In the genomic region with DNA sequence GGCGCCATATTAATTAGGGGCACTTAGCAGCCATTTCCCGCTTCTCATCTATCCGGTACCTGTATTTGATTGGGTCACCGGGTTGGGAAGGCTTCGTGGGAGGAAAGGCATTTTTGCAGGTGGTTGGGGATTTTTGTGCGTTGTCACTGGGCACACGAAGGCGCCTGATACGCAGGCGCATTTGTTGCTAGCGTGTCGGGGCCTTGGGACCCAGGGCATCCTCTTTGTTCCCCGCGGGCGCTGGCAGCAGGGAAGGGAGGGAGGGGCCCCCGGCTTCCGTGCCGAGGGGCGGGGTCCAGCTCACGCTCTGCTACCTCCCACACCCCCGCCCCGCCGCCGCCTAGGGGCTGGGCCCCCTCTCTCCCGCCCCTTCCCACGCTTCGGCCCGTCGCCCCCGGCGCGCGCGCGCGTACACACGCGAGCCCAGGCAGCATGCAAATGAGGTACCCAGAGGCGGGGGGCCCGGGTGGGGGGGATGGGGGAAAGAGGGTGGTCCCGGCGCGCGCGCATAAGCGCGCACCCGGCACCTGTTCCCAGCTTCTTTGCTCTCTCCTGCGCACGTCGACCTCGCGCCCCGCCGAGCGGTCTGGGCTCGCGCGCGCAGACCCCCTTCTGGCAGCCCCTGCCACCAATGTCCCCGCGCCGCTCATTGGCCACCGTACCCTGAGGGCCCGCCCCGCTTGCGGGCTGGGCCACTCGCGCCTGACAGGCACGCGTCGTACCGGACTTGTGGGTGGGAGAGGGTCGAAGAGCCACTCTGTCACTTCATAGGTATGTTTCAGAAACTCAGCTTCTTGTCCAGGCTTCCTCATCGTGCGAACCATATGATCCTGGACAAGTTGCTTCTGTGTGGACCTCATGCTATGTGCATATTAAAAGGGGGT, we compare ENCODE assay signal across 8 mouse cellular contexts. TPM values are rescaled to one million over a fixed set of nuclear protein-coding genes. Genes with fewer than 3 reads are reported as not detected.
A peak's percentile ranks its signal among the peaks of the same experiment; 100 is the strongest.
DNase-seq lines count a peak whose midpoint lies in the region; ATAC-seq and TF ChIP-seq lines count a peak whose summit lies in the region.

Gene Gm44973, plus strand, starts transcription at position 379 of the 884 bp plus-strand sequence.

- intact Hi-C loops in heart, postnatal 25 days (cut with DNase I) = no loop called here

- H3K27me3 ChIP-seq in G1E (ENCODE audit: insufficient read depth, low read length) = no peaks in the 10 kb centered on the region
- no peaks in the 10 kb centered on the region for H3K27me3 ChIP-seq in forebrain, embryonic 15.5 days
- H3K27me3 ChIP-seq in liver, postnatal 0 days (ENCODE audit: insufficient read depth, low read length) = no peaks in the 10 kb centered on the region
- H3K27me3 ChIP-seq in neural tube, embryonic 13.5 days = no peaks in the 10 kb centered on the region
- no peaks in the 10 kb centered on the region for H3K27me3 ChIP-seq in testis, adult 2 months (ENCODE audit: control insufficient read depth, insufficient read depth, low read length)

- no peak; the same call in 1 of the 2 replicates for TF ChIP-seq EP300 in liver, postnatal 0 days (IDR thresholded peaks at IDR 0.05; ENCODE audit: low read depth)

- H3K9ac ChIP-seq in forebrain, embryonic 15.5 days (replicated peaks) = peak within 1 kb of the TSS; percentile 82
- peak within 1 kb of the TSS; percentile 85 for H3K9ac ChIP-seq in liver, postnatal 0 days (replicated peaks)
- peak within 1 kb of the TSS; percentile 83 for H3K9ac ChIP-seq in neural tube, embryonic 13.5 days

- H3K36me3 ChIP-seq in G1E (replicated peaks) = peaks cover 49% of the 10 kb centered on the region
- peaks cover 23% of the 10 kb centered on the region for H3K36me3 ChIP-seq in forebrain, embryonic 15.5 days
- H3K36me3 ChIP-seq in liver, postnatal 0 days (replicated peaks; ENCODE audit: insufficient read depth, low read length) = peaks cover 28% of the 10 kb centered on the region
- H3K36me3 ChIP-seq in neural tube, embryonic 13.5 days = peaks cover 27% of the 10 kb centered on the region
- H3K36me3 ChIP-seq in testis, adult 2 months (ENCODE audit: control insufficient read depth, insufficient read depth, low read length) = no peaks in the 10 kb centered on the region

- H3K4me2 ChIP-seq in forebrain, embryonic 15.5 days (replicated peaks) = peak within 1 kb of the TSS; percentile 61
- peak within 1 kb of the TSS; percentile 94 for H3K4me2 ChIP-seq in liver, postnatal 0 days (ENCODE audit: low read depth, low read length)
- peak within 1 kb of the TSS; percentile 58 for H3K4me2 ChIP-seq in neural tube, embryonic 13.5 days

- peak within 1 kb of the TSS; percentile 78 for H3K4me3 ChIP-seq in G1E (ENCODE audit: low read depth, low read length)
- H3K4me3 ChIP-seq in forebrain, embryonic 15.5 days = peak within 1 kb of the TSS; percentile 89
- H3K4me3 ChIP-seq in liver, postnatal 0 days (ENCODE audit: low read depth, low read length) = peak within 1 kb of the TSS; percentile 76
- H3K4me3 ChIP-seq in neural tube, embryonic 13.5 days = peak within 1 kb of the TSS; percentile 71
- H3K4me3 ChIP-seq in testis, adult 2 months (ENCODE audit: control insufficient read depth, low read depth, low read length) = peak within 1 kb of the TSS; percentile 92

- no peak for TF ChIP-seq CTCF in G1E (IDR thresholded peaks at IDR 0.05; ENCODE audit: low read depth, low read length)
- TF ChIP-seq CTCF in liver, postnatal 0 days (IDR thresholded peaks at IDR 0.05; ENCODE audit: low read depth) = no peak
- TF ChIP-seq CTCF in testis, adult 2 months (IDR thresholded peaks at IDR 0.05; ENCODE audit: control insufficient read depth, insufficient read depth, insufficient replicate concordance, low read depth, low read length) = no peak

- under 1% methylated on average over 70 of the region's 76 CpGs for WGBS in forebrain, embryonic 15.5 days
- WGBS in liver, postnatal 0 days (ENCODE audit: insufficient replicate concordance) = 3% methylated on average over 62 of the region's 76 CpGs
- WGBS in neural tube, embryonic 13.5 days = under 1% methylated on average over 60 of the region's 76 CpGs

- ATAC-seq in G1E (ENCODE audit: extremely low read depth, insufficient number of reproducible peaks, low FRiP score, poor library complexity, severe bottlenecking) = peak; percentile 45
- peak; percentile 80 for ATAC-seq in forebrain, embryonic 15.5 days (replicated peaks)
- peak; percentile 80 for ATAC-seq in liver, postnatal 0 days
- peak; percentile 74 for ATAC-seq in neural tube, embryonic 13.5 days (ENCODE audit: low read depth)

- peaks cover 56% of the 10 kb centered on the region for H3K4me1 ChIP-seq in G1E (ENCODE audit: insufficient read depth, low read depth, low read length)
- H3K4me1 ChIP-seq in forebrain, embryonic 15.5 days = peaks cover 21% of the 10 kb centered on the region
- H3K4me1 ChIP-seq in liver, postnatal 0 days (ENCODE audit: insufficient read depth) = peaks cover 14% of the 10 kb centered on the region
- H3K4me1 ChIP-seq in neural tube, embryonic 13.5 days (replicated peaks) = peaks cover 22% of the 10 kb centered on the region
- H3K4me1 ChIP-seq in testis, adult 2 months (ENCODE audit: control insufficient read depth, insufficient read depth, low read length) = peaks cover 4% of the 10 kb centered on the region

- peak; percentile 82 for DNase-seq in G1E (ENCODE audit: low spot score)
- DNase-seq in cerebellum, adult 18-20 months = peak; percentile 88 to 90
- peak; percentile 89 for DNase-seq in heart, postnatal 25 days (ENCODE audit: low spot score)
- peak; percentile 94 for DNase-seq in layer of hippocampus, adult 11-12 months (ENCODE audit: low spot score)
- peak; percentile 93 for DNase-seq in liver, postnatal 0 days

- peak within 1 kb of the TSS; percentile 99 for H3K27ac ChIP-seq in forebrain, embryonic 15.5 days (replicated peaks)
- H3K27ac ChIP-seq in liver, postnatal 0 days (ENCODE audit: low read depth) = peak within 1 kb of the TSS; percentile 98
- peak within 1 kb of the TSS; percentile 97 for H3K27ac ChIP-seq in neural tube, embryonic 13.5 days (replicated peaks)
- peak within 1 kb of the TSS; percentile 94 for H3K27ac ChIP-seq in testis, adult 2 months (ENCODE audit: control insufficient read depth, insufficient read depth, low read depth, low read length)

- H3K9me3 ChIP-seq in G1E (replicated peaks) = peaks cover 13% of the 10 kb centered on the region
- no peaks in the 10 kb centered on the region for H3K9me3 ChIP-seq in forebrain, embryonic 15.5 days
- no peaks in the 10 kb centered on the region for H3K9me3 ChIP-seq in liver, postnatal 0 days (ENCODE audit: low read length)
- H3K9me3 ChIP-seq in neural tube, embryonic 13.5 days = no peaks in the 10 kb centered on the region

- peak; percentile 33; the same call in 1 of the 2 replicates for TF ChIP-seq POLR2A in testis, adult 2 months (IDR thresholded peaks at IDR 0.05; ENCODE audit: control insufficient read depth, low read depth, low read length)

RNA-seq across cellular contexts. Expression of gene Gm44973, which starts in this region (rescaled TPM):
- total RNA-seq in G1E (2014; fragmentation: Nextera tagmentation) = 6.7 TPM in 1 of 2 replicates, not detected in the other
- not detected in 2 replicates for total RNA-seq in G1E (2017)
- polyA plus RNA-seq in G1E (2012) = not detected in 2 replicates
- polyA plus RNA-seq in forebrain, embryonic 15.5 days (2015; fragmentation: Nextera tagmentation; extraction: Ambion mirVana) = 0.89 TPM in 1 of 2 replicates, not detected in the other
- total RNA-seq in heart, postnatal 25 days (2021) = not detected
- polyA plus RNA-seq in liver, postnatal 0 days (2015; fragmentation: Nextera tagmentation; extraction: Ambion mirVana) = 1.8 and 2.1 TPM in 2 replicates
- 0.61 TPM in 1 of 2 replicates, not detected in the other for polyA plus RNA-seq in neural tube, embryonic 13.5 days (2015; fragmentation: Nextera tagmentation; extraction: Ambion mirVana)
- not detected in 2 replicates for polyA plus RNA-seq in testis, adult 2 months (2012; rRNA removed)

Comparison
In these comparisons a context has a peak if more than half of its experiments do, and no peak if none do; other contexts are left out.
1. Peak in every context shown above with its lines: DNase-seq, ATAC-seq, H3K4me3 ChIP-seq and H3K27ac ChIP-seq.
2. Peak in ATAC-seq, H3K4me3 ChIP-seq, H3K27ac ChIP-seq, H3K9ac ChIP-seq and H3K4me2 ChIP-seq in forebrain, embryonic 15.5 days; RNA of the gene not detected or under 1 TPM.
3. Peak in DNase-seq in heart, postnatal 25 days; RNA of the gene not detected or under 1 TPM.
4. Peak in ATAC-seq, H3K4me3 ChIP-seq, H3K27ac ChIP-seq, H3K9ac ChIP-seq and H3K4me2 ChIP-seq in neural tube, embryonic 13.5 days; RNA of the gene not detected or under 1 TPM.